ENCODE assay signal across 27 mouse cellular contexts in the genomic region with DNA sequence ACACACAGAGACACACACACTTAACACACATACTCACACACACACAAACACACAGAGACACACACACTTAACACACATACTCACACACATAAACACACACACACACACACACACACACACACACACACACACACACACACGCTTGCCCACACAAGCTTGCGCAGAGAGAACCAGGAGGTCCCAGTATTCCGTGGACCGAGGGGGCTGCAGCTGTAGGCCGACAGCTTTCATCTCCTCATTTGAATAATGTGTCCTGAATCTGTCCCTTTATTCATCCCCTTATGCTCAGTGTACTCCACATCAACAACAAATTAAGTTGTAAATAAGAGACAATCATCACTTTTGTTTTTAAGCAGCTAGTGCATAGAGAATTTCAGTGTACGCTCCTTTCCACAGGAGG. TPM values are rescaled to one million over a fixed set of nuclear protein-coding genes. Genes with fewer than 3 reads are reported as not detected.
A peak's percentile ranks its signal among the peaks of the same experiment; 100 is the strongest.
DNase-seq lines count a peak whose midpoint lies in the region; ATAC-seq and TF ChIP-seq lines count a peak whose summit lies in the region.
"Had no signal": no experiment of that assay in that cellular context is flagged by ENCODE, and none has a peak within 500 bp of the region (broad histone marks: within the 10 kb centered on the region; RNA-seq: fewer than 3 reads in every experiment).

No protein-coding gene starts in this region.

- DNase-seq in forebrain, embryonic 10.5 days (ENCODE audit: extremely low spot score, low spot score): no peak
- DNase-seq in heart, adult 11 months: peak; percentile 68
- no peak for DNase-seq in heart, postnatal 36 days
- DNase-seq in brain, embryonic 14.5 days (ENCODE audit: low read depth): peak; percentile 59
- DNase-seq in kidney, adult 2 months: no peak
- DNase-seq: adrenal gland, adult 8-10 months; adrenal gland, postnatal 14 days; adrenal gland, postnatal 36 days; B cell, adult 2 months; cerebellum, adult 11 months; cerebellum, adult 18-20 months; cerebellum, adult 8-10 months; cerebellum, adult 9-11 months; cerebellum, postnatal 14 days; cerebellum, postnatal 36 days had no signal

- H3K27me3 ChIP-seq in forebrain, embryonic 13.5 days: peaks cover 23% of the 10 kb centered on the region
- H3K27me3 ChIP-seq in forebrain, embryonic 10.5 days (ENCODE audit: poor library complexity, severe bottlenecking): peaks cover 50% of the 10 kb centered on the region
- H3K27me3 ChIP-seq in neural tube, embryonic 13.5 days: 0 out of 2 replicates have a peak, but pooled peaks cover 3% of the 10 kb centered on the region
- H3K27me3 ChIP-seq in neural tube, embryonic 15.5 days (replicated peaks): no peaks in the 10 kb centered on the region; the same call in 1 of the 2 replicates
- no peaks in the 10 kb centered on the region; the same call in 1 of the 2 replicates for H3K27me3 ChIP-seq in kidney, adult 2 months (replicated peaks; ENCODE audit: control insufficient read depth, insufficient read depth, low read length)
- H3K27me3 ChIP-seq: embryonic facial prominence, embryonic 12.5 days; Patski had no signal

- no peak overlapping the region for H3K4me3 ChIP-seq in forebrain, embryonic 13.5 days
- H3K4me3 ChIP-seq in forebrain, embryonic 10.5 days: no peak overlapping the region
- H3K4me3 ChIP-seq in neural tube, embryonic 13.5 days: no peak overlapping the region
- H3K4me3 ChIP-seq in neural tube, embryonic 15.5 days (replicated peaks): no peak overlapping the region
- no peak overlapping the region for H3K4me3 ChIP-seq in kidney, adult 2 months (ENCODE audit: insufficient read depth, low read depth, low read length)
- H3K4me3 ChIP-seq: embryonic facial prominence, embryonic 10.5 days; embryonic facial prominence, embryonic 12.5 days; forebrain, embryonic 12.5 days had no signal

- no peak for TF ChIP-seq POLR2A in brain, embryonic 14.5 days (IDR thresholded peaks at IDR 0.05; ENCODE audit: borderline replicate concordance, extremely low read depth, insufficient read depth, insufficient read length, poor library complexity, severe bottlenecking)
- TF ChIP-seq POLR2A in kidney, adult 2 months (IDR thresholded peaks at IDR 0.05; ENCODE audit: low read depth, low read length): no peak

- peak; percentile 55; the same call in 1 of the 2 replicates for ATAC-seq in forebrain, embryonic 13.5 days
- no peak for ATAC-seq in neural tube, embryonic 13.5 days (ENCODE audit: low read depth)
- no peak for ATAC-seq in neural tube, embryonic 15.5 days (ENCODE audit: low FRiP score)
- ATAC-seq: activated CD4-positive, CD25-positive, alpha-beta regulatory T cell, adult 4 months; CD4-positive, CD25-positive, alpha-beta regulatory T cell, adult 4 months; forebrain, embryonic 16.5 days; Patski had no signal

- 59% methylated on average over 6 of the region's 6 CpGs for WGBS in forebrain, embryonic 13.5 days
- 93% methylated on average over 6 of the region's 6 CpGs for WGBS in forebrain, embryonic 10.5 days
- WGBS in neural tube, embryonic 13.5 days: 42% methylated on average over 6 of the region's 6 CpGs
- 51% methylated on average over 6 of the region's 6 CpGs for WGBS in neural tube, embryonic 15.5 days
- 95% methylated on average over 6 of the region's 6 CpGs for WGBS in kidney, adult 2 months

- H3K36me3 ChIP-seq in forebrain, embryonic 13.5 days (ENCODE audit: poor library complexity, severe bottlenecking): 0 out of 2 replicates have a peak, but pooled peaks cover 1% of the 10 kb centered on the region
- H3K36me3 ChIP-seq in forebrain, embryonic 10.5 days (replicated peaks): no peaks in the 10 kb centered on the region
- 0 out of 2 replicates have a peak, but pooled peaks cover 5% of the 10 kb centered on the region for H3K36me3 ChIP-seq in neural tube, embryonic 13.5 days
- H3K36me3 ChIP-seq in neural tube, embryonic 15.5 days: no peaks in the 10 kb centered on the region
- no peaks in the 10 kb centered on the region for H3K36me3 ChIP-seq in kidney, adult 2 months (ENCODE audit: control insufficient read depth, insufficient read depth, low read length)
- H3K36me3 ChIP-seq: embryonic facial prominence, embryonic 10.5 days; embryonic facial prominence, embryonic 12.5 days; forebrain, embryonic 12.5 days; G1E had no signal

- H3K4me1 ChIP-seq in forebrain, embryonic 13.5 days: peaks cover 57% of the 10 kb centered on the region
- H3K4me1 ChIP-seq in forebrain, embryonic 10.5 days: peaks cover 40% of the 10 kb centered on the region
- H3K4me1 ChIP-seq in neural tube, embryonic 13.5 days (replicated peaks): peaks cover 79% of the 10 kb centered on the region
- H3K4me1 ChIP-seq in neural tube, embryonic 15.5 days: peaks cover 37% of the 10 kb centered on the region
- no peaks in the 10 kb centered on the region for H3K4me1 ChIP-seq in kidney, adult 2 months (ENCODE audit: control insufficient read depth, insufficient read depth, low read length)

- H3K27ac ChIP-seq in forebrain, embryonic 13.5 days: no peak overlapping the region
- H3K27ac ChIP-seq in forebrain, embryonic 10.5 days: no peak overlapping the region
- no peak overlapping the region for H3K27ac ChIP-seq in neural tube, embryonic 13.5 days (replicated peaks)
- no peak overlapping the region for H3K27ac ChIP-seq in neural tube, embryonic 15.5 days (replicated peaks)
- no peak overlapping the region for H3K27ac ChIP-seq in kidney, adult 2 months (ENCODE audit: insufficient read depth, low read depth, low read length)
- H3K27ac ChIP-seq: embryonic facial prominence, embryonic 10.5 days; embryonic facial prominence, embryonic 12.5 days; forebrain, embryonic 12.5 days had no signal

- no peak overlapping the region for H3K4me2 ChIP-seq in forebrain, embryonic 13.5 days
- H3K4me2 ChIP-seq in neural tube, embryonic 13.5 days: no peak overlapping the region
- no peak overlapping the region for H3K4me2 ChIP-seq in neural tube, embryonic 15.5 days
- H3K4me2 ChIP-seq: embryonic facial prominence, embryonic 12.5 days; forebrain, embryonic 12.5 days had no signal

- intact Hi-C loops in heart, postnatal 36 days (cut with DNase I): no loop called here

- TF ChIP-seq CTCF in brain, embryonic 14.5 days (IDR thresholded peaks at IDR 0.05; ENCODE audit: borderline replicate concordance, extremely low read depth, insufficient read depth, insufficient read length): no peak
- TF ChIP-seq CTCF in kidney, adult 2 months (conservative IDR thresholded peaks at IDR 0.05; ENCODE audit: insufficient read depth, insufficient read length, low read depth, low read length): no peak

- H3K9me3 ChIP-seq in forebrain, embryonic 13.5 days (replicated peaks): no peaks in the 10 kb centered on the region
- no peaks in the 10 kb centered on the region for H3K9me3 ChIP-seq in forebrain, embryonic 10.5 days
- H3K9me3 ChIP-seq in neural tube, embryonic 13.5 days: no peaks in the 10 kb centered on the region
- H3K9me3 ChIP-seq in neural tube, embryonic 15.5 days (replicated peaks): no peaks in the 10 kb centered on the region
- H3K9me3 ChIP-seq: embryonic facial prominence, embryonic 10.5 days; embryonic facial prominence, embryonic 12.5 days; forebrain, embryonic 12.5 days had no signal

- H3K9ac ChIP-seq in forebrain, embryonic 13.5 days: no peak overlapping the region
- 0 out of 2 replicates have a peak overlapping the region, but pooled peaks have one; percentile 31 for H3K9ac ChIP-seq in neural tube, embryonic 13.5 days
- no peak overlapping the region for H3K9ac ChIP-seq in neural tube, embryonic 15.5 days (replicated peaks)
- H3K9ac ChIP-seq: embryonic facial prominence, embryonic 12.5 days had no signal

RNA-seq across cellular contexts. Expression of a gene that starts 17.9 kb away (rescaled TPM):
- 10.9 and 12.1 TPM in 2 replicates for polyA plus RNA-seq in forebrain, embryonic 13.5 days (2015; fragmentation: Nextera tagmentation; extraction: Ambion mirVana)
- 3.1 and 3.8 TPM in 2 replicates for polyA plus RNA-seq in forebrain, embryonic 10.5 days (2016; fragmentation: Nextera tagmentation; extraction: Ambion mirVana)
- total RNA-seq in heart, postnatal 36 days (2021): 10 to 100 TPM; 38.8 to 57.1 TPM
- polyA plus RNA-seq in neural tube, embryonic 13.5 days (2015; fragmentation: Nextera tagmentation; extraction: Ambion mirVana): 12.4 and 15.0 TPM in 2 replicates
- 9.1 and 9.7 TPM in 2 replicates for polyA plus RNA-seq in neural tube, embryonic 15.5 days (2015; fragmentation: Nextera tagmentation; extraction: Ambion mirVana)
- polyA plus RNA-seq in brain, embryonic 14.5 days (2012; rRNA removed): 11.3 and 14.5 TPM in 2 replicates
- polyA plus RNA-seq in kidney, adult 2 months (2012; rRNA removed): 2.7 and 3.7 TPM in 2 replicates
- total RNA-seq: common myeloid progenitor, adult 5-6 weeks had no signal
- polyA plus RNA-seq: G1E had no signal

Comparison
In these comparisons a context has a peak if more than half of its experiments do, and no peak if none do; other contexts are left out.
1. DNase-seq: peak in heart, adult 11 months (single experiment) and brain, embryonic 14.5 days (single experiment); none in forebrain, embryonic 10.5 days (single experiment), heart, postnatal 36 days (0 of 2) and kidney, adult 2 months (single experiment).